Mouse (Mus musculus): ENCODE measurements around the gene Chst1.

Gene Chst1

DNA sequence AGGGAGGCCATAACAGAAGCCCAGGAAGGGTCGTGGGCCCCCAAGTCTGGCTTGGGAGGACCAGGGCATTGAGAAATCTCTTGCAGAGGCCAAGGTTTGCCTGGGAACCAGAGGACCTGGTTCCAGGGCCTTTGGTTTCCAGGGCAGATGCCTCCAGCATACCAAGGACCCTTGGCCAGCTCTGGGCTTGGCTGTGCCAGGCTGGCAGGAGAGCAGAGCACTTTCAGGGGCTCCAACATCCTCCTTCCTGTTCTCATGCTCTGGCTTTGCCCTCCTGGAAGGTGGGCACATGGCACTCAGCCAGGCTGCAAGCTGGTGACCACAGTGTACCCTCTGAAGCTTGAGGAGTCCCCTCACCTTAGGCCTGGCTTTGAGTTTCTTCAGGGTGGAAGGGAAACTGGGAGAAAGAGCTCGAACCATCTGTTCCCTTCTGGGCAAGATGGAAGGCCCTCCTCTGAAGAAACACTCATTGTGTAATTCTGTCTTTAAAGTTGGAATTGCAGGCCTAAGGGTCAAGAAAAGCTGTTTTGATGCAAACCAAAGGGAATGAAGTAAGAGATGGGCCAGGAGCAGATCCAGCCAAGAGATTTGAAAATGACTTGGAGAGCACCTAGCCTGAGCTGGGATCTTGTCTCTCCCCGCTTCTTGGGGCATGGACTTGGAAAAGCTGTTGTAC is 10.3 kb downstream of the Chst1 start:
- DNase-seq: no peak

DNA sequence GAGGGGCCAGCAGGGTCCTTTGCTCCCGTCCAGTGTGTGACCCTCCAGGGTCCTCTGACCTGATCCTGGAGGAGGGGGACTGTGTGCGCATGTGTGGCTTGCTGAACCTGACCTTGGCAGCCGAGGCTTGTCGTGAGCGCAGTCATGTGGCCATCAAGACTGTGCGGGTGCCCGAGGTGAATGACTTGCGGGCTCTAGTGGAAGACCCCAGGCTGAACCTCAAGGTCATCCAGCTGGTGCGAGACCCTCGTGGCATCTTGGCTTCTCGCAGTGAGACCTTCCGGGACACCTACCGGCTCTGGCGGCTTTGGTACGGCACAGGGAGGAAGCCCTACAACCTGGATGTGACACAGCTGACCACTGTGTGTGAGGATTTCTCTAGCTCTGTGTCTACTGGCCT is 14.1 kb downstream of the Chst1 start:
- no peak for DNase-seq

DNA sequence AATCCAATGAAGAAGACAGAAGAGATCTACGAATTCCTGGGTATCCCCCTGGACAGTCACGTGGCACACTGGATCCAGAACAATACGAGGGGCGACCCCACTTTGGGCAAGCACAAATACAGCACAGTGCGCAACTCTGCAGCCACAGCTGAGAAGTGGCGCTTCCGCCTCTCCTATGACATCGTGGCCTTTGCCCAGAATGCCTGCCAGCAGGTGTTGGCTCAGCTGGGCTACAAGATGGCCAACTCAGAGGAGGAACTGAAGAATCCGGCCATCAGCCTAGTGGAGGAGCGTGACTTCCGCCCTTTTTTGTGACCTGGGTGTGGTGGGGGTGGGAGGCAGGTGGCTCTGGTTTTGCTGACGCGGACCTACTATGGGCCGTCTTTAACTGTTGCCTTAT is 14.6 kb downstream of the Chst1 start:
- DNase-seq: no peak

DNA sequence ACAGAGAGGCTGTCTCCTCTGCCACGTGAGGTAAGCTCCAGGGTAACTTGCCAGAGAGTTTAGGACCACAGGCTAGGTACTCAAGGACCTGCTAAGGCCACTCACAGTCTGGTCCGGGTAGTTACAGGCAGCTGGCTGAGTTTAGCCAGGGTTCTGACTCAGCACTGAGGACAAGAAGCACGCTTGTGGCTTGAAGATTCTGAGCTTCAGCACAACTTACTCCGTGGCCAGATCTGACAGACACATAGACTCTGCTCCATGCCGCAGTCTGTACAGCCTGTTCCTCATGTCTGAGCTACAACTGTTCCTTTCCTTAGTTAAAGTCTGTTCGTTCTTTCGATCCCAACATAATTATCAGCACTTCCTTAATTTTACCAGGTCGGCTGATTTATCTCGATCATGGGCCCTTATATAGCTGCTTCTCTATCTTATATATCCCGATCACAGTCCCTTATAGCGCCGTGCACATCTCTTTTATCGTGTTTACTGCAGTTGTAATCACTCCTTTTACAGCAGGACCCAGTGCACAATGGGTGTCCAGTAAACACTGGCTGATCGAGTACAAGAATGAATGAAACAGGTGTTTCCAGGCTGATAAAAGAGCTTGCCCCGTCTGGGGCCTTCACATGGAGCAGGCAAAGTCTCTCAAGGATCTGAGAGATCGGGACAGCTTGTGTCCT is 17.7 kb downstream of the Chst1 start:
- no peak for DNase-seq

DNA sequence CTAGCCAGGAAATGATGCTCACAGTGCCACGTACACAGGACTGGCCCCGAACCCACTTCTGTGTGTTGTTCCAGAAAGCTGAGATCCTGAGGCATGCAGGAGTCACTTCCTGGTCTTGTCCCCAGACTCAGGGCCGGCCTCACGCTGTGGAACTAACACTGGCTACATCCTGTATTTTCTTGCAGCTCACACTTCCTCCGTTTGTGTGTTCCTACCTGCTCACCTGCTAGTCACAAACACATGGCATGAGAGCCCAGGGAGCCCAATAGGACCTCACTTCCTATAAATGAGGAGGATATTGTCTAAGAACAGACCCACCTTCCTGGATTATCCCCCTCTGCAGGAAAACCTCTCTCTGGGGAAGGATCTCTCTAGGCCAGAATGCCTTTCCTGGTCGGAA is 18.5 kb downstream of the Chst1 start:
- no peak for DNase-seq

DNA sequence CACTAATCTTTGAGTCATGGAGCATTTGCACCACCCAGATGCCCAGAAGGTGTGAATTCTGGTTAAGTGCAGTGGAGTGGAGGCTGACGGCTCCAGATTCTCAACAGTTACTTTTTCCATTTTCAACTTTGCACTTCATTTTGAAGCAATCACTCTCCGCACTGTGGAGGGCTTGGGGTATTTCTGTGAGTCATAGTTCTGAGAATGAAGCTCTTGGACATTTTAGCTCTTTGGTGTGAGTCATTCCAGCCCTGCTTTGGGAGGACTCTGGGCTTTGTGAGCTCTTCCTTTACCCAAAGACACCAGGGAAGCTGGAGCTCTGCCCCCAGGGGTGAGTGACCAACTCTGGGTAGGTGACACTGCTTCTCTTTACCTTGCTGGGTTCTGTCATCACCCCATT is 28.1 kb downstream of the Chst1 start:
- no peak for DNase-seq

DNA sequence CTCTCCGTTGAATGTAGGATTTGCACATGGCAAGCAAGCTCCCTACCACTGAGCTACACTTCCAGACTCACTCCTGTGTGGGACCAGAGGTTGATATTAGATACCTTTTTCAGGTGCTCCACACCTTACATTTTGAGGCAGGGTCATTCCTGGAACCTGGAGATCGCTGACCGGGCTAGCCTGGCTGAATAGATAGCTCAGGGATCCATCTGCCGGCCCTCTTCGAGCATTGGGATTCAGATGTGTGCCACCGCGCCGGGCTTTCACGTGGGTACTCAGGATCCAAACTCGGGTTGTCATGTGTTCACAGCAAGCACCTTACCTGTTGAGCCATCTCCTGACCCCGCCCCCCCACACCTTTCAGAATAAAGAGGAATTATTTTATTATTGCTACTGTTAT is 31.3 kb downstream of the Chst1 start:
- no peak for DNase-seq

DNA sequence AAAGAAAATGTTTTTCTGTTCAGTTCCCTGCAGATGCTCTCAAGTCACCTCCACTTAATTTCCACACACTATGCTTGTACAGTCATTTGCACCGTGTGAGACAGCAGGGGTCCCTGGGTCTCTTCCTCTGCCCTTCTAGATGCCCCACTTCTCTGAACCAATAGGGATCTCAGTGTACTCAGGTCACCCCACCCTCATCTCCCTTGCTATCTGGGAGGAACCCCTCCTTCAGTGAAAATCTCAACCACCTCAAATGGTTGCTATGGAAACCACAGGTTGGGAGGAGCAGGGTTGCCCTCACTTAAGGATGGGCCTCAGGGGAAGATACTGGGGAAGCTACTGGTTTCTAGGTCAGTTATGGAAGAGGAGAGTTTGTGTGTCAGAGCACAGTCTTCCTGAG is 32.5 kb downstream of the Chst1 start:
- DNase-seq: no peak

DNA sequence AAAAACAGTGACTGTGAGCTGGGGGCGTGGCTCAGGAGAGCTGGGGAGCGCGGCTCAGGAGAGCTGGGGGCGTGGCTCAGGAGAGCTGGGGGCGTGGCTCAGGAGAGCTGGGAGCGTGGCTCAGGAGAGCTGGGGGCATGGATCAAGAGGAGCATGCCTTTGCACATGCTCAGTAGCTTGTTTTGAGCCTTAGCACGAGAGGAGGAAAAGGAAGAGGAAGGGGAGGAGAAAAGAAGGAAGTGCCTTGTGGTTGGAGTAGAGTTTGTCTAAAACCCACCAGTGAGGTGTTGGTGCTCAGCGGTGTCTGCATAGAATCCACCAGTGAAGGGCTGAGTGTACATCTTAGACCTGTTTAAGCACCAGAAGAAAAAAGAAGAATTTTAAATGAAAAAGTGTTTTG is 41.0 kb downstream of the Chst1 start:
- DNase-seq: no peak

DNA sequence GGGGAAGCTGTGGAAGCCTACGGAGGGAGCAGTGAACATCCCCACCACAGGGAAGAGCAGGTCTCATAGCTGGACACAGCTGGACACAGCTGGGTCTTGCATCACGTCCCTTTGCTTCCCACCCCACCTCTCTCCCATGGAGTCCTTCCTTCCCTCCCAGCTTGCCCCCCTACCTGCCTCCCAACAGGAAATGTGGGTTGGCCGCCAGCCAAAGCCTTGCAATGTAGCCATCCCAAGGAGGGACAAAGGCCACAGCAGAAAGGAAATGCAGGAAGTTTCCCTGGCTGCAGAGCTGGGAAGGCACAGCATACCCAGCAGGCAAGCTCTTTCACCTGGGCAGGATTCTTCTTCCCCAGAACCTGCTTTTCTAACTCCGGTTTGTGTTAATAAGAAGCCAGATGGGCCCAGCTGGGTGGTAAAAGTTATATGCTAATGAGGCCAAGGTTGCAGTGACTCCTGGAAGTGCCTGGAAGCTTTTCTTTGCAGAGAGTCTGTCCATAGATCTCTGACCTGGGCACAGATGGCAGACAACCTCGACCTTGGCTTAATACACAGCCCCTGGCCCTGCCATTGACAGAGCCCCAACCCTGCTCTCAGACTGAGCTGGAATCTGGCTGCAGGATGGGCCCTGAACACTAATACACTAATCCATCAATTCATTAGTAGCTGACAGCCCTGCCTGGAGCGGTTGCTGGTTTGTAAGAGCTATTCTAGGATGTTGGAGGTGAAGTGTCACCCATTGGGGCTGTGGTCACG is 46.0 kb downstream of the Chst1 start:
- peak; percentile 57 for DNase-seq

DNA sequence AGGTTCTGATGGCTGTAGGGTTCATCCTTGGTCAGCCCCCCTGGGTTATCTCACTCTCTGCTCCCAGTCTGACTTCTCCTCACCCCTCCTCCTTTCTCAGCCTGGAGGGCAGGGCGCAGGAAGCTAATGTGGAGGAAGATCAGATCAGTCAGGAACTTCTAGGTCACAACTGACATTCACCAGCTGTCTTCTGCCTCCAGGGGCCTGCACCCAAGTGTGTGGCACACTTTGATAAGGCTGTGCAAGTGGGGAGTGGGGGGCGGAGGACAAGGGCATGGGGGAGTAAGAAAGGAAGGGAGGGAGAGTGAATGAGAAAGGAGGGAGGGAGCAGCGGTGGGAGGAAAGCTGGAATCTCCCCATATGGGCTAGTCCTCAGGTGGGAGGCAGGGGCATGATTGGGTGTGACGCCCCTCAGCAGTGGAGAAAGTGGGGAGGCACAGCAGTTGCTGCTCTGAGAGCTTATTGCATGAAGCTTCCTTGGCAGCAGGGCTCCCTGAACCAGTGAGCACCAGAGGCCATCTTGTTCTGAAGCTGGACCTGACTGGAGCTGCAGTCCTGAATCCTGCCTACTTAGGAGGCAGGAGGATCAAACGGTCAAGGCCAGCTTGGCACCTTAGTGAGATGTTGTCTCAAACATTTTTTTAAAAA is 49.8 kb downstream of the Chst1 start:
- no peak for DNase-seq

DNA sequence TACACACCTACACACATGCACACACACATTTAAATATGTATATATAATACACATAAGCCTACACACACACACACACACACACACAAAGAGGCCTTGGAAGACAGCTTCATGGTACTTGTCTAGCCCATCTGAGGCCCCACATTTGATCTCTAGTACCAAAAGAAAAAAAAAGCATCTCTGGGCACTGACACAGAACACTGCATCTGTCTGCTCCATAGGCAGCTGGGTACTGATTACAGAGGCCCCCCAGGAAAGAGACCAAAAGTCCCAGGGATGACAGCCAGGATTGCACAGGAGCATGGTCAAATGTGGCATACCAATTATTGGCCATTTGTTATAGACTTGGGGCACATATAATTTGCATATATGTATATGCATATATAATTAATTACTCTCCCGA is 50.9 kb downstream of the Chst1 start:
- no peak for DNase-seq

DNA sequence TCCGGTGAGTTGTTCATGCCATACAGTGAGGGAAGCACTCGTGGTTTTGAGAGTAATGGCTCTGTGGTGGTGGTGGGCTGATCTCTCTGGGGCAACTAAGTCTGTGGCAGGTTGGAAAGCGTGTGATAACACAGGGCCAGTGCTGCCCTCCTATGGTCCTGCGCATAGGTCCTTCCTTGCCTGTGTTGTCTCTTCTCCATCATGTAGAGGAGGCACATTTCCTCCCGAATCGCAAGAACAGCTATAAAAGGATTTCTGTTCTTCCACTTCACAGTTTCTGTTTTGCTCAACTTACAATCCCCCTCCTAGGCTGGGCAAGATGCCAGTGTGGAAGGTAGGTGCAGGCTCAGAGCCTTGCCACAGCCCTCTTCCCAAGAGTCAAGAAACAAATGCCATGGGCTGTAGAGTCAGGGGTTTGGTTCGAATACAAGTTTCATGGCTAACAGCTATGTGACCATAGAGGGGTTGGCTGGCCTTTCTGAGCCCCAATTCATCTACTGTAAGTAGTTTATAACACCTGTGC is 51.8 kb downstream of the Chst1 start:
- DNase-seq: no peak

DNA sequence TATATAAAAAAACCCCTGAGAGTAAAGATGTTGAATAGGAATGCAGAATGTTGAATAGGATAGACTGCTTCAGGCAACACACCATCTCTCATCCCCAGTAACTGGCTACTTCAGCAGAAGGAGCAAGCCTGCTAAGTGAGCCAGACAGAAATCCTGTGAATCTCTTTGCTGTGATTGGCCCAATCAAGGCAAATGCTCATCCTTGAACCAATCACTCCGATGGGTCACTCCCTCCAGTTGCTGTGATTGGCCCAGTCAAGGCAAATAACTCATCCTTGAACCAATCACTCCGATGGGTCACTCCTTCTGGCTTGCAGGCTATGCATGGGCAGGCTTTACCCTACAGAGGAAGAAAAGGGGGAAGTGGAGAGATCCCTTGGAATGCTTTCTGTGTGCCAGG is 57.7 kb downstream of the Chst1 start:
- DNase-seq: no peak

DNA sequence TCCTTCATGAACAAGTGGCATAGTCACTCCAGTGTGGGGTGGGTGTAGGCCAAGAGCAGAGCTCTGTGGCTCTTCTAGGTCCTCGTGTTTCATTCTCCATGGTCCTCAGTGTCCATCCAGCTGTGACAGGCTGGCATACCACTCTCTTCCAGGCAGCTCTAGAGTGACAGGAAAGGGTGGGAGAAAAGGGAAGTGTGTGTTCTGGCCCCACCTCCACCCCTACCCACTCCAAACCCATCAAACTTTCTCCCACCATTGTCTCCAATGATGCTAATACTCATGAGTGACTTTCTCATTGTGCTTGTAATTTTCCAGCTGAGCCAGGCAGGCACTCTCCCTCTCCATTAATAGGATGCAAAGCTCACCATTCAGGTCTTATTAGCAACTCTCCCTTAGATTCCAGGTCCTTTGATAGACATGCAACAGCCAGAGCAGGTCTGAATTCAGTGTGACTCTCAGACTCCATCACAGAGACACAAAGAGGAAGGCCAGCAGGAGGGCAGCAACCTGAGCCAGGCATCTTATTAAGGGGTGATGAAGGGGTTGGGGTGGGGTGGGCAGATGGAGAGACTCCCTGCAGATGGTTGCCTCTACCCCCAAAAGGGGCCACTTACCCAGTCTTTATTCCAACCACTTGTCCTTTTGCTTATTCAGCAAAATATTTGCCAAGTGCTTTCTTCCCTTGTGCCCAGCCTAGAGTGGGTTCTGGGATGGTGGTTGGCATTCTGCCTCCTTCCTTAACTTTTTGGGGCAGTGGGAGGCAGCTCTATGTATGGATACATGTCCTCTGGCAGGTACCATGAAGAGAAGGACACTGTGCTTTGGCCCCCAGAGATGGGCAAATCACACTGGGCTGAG is 59.0 kb downstream of the Chst1 start:
- no peak for DNase-seq

DNA sequence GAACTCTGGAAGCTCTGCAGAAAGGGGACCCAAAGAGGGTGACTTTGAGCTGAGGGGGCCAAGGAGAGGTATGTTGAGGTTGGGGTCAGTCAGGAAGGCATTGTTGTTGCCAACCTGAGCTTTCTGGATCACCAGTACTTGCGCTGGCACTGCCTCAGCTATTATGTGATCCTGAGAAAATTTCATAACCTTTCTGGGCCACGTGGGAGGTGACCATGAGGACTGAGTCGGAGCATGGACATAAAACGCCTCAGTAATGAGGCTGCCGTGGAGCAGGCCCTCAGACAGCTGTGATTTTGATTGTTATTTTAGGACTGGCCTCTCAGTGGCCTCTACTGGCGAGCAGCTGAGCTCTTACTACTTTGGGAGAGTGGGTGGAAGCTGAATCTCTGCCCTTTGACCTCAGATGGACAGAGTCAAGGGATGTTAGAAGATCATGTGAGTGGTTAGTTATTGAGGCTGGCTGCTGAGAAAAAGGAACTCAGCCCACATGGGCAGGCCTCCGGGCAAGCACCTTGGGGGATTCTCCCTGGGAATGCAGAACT is 60.1 kb downstream of the Chst1 start:
- peak; percentile 24 for DNase-seq

DNA sequence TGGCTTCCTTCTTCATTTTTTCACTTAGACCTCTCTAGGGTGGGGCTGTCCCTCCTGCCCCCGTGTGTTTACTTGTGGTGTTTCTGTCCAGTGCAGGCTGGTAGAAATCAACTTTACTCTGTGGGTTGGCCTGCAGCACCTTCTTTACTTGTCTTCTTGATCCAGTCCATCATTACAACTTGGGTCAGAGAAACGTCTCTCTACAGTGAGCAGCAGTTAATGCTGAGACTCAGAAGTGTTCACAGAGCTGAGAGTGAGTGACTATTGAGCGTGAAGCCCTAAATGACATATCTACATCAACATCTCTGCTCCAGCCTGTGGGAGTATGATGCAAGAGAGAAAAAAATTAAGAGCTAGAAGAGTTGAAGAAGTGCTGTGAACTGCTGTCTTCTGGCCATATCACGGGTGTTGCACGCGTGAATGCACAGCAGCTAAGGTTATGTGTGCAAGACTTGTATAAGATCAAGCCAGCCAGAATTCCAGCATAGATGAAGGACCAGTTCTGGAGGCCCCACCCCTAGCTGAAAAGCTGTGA is 63.1 kb downstream of the Chst1 start:
- no peak for DNase-seq
